Mouse (Mus musculus): ENCODE data around the gene Psmg4. TPM values are rescaled to one million over a fixed set of nuclear protein-coding genes. Genes with fewer than 3 reads are reported as not detected.

The Psmg4 gene
- total RNA-seq (2021) = 10 to 100 TPM; 34.0 to 39.0 TPM

GRCm38 (mm10) chr13:34162491-34163303 is at the start of gene Psmg4:
Gene Psmg4 (plus strand): TSS chr13:34162964.
- intact Hi-C loops (cut with DNase I) = no loop called here

GRCm38 (mm10) chr13:34113086-34113485 is 49.7 kb upstream of the Psmg4 start:
- no peak for DNase-seq
- intact Hi-C loops (cut with DNase I) = no loop called here

More at GRCm38 (mm10) chr13:34162491-34163303, at the start of gene Psmg4:
- peak; percentile 96 to 97 for DNase-seq

- intact Hi-C loops (cut with DNase I) = no loop called here
- no peak for DNase-seq
Observed at GRCm38 (mm10) chr13:34114654-34115053, 48.1 kb upstream of the Psmg4 start.

- DNase-seq = no peak
- intact Hi-C loops (cut with DNase I) = no loop called here
Observed at GRCm38 (mm10) chr13:34116508-34116907, 46.3 kb upstream of the Psmg4 start.

- no peak for DNase-seq
- intact Hi-C loops (cut with DNase I) = no loop called here
Observed at GRCm38 (mm10) chr13:34118816-34119215, 43.9 kb upstream of the Psmg4 start.

- DNase-seq = no peak
- intact Hi-C loops (cut with DNase I) = no loop called here
Observed at GRCm38 (mm10) chr13:34119406-34119805, 43.4 kb upstream of the Psmg4 start.

- intact Hi-C loops (cut with DNase I) = no loop called here
- DNase-seq = no peak
Observed at GRCm38 (mm10) chr13:34120536-34120935, 42.2 kb upstream of the Psmg4 start.

GRCm38 (mm10) chr13:34125711-34126110 is 37.1 kb upstream of the Psmg4 start:
- peak; percentile 70 to 71 for DNase-seq

GRCm38 (mm10) chr13:34128276-34129114 is 34.3 kb upstream of the Psmg4 start:
- DNase-seq = no peak
- intact Hi-C loops (cut with DNase I) = no loop called here

More at GRCm38 (mm10) chr13:34125711-34126110, 37.1 kb upstream of the Psmg4 start:
- intact Hi-C loops (cut with DNase I) = no loop called here

- intact Hi-C loops (cut with DNase I) = loop anchor here (2.0 kb wide), 1 partner anchor 51 kb away; the partner anchor contains the start of gene Tubb2a
- peak; percentile 42 to 53 for DNase-seq
Observed at GRCm38 (mm10) chr13:34129485-34130225, 33.1 kb upstream of the Psmg4 start.

GRCm38 (mm10) chr13:34130226-34130731 is 32.5 kb upstream of the Psmg4 start, which contains the start of gene Tubb2b:
Gene Tubb2b (minus strand): TSS chr13:34130466.
- intact Hi-C loops (cut with DNase I) = loop anchor here (2.0 kb wide), 1 partner anchor 51 kb away; the partner anchor contains the start of gene Tubb2a
- DNase-seq = peak; percentile 76 to 80

GRCm38 (mm10) chr13:34131011-34131707 is 31.6 kb upstream of the Psmg4 start:
- intact Hi-C loops (cut with DNase I) = loop anchor here (2.0 kb wide), 1 partner anchor 52 kb away; the partner anchor contains the start of gene Tubb2a
- peak; percentile 56 to 62 for DNase-seq

GRCm38 (mm10) chr13:34131708-34132060 is 31.1 kb upstream of the Psmg4 start:
- intact Hi-C loops (cut with DNase I) = loop anchor here (2.0 kb wide), 1 partner anchor 53 kb away; the partner anchor contains the start of gene Tubb2a
- peak; percentile 51 to 67 for DNase-seq

- no peak for DNase-seq
- intact Hi-C loops (cut with DNase I) = no loop called here
Observed at GRCm38 (mm10) chr13:34132299-34132698, 30.5 kb upstream of the Psmg4 start.

- intact Hi-C loops (cut with DNase I) = no loop called here
- no peak for DNase-seq
Observed at GRCm38 (mm10) chr13:34132875-34133274, 29.9 kb upstream of the Psmg4 start.

- intact Hi-C loops (cut with DNase I) = no loop called here
- no peak for DNase-seq
Observed at GRCm38 (mm10) chr13:34133326-34134071, 29.3 kb upstream of the Psmg4 start.

GRCm38 (mm10) chr13:34134276-34134675 is 28.5 kb upstream of the Psmg4 start:
- intact Hi-C loops (cut with DNase I) = no loop called here
- no peak for DNase-seq

GRCm38 (mm10) chr13:34136605-34137004 is 26.2 kb upstream of the Psmg4 start:
- peak; percentile 40 to 60 for DNase-seq
- intact Hi-C loops (cut with DNase I) = no loop called here

GRCm38 (mm10) chr13:34143389-34143788 is 19.4 kb upstream of the Psmg4 start:
- intact Hi-C loops (cut with DNase I) = no loop called here
- no peak for DNase-seq
